Mouse (Mus musculus) CD4-positive, CD25-positive, alpha-beta regulatory T cell, adult 4 months (primary cell): ENCODE measurements around the gene Slc44a5. TPM values are rescaled to one million over a fixed set of nuclear protein-coding genes. Genes with fewer than 3 reads are reported as not detected.
"Not testable (repeated sequence)": the region's sequence is repeated elsewhere in the genome, so short reads cannot be mapped to it uniquely, and the experiment has no call there.

Experiments used
- ATAC-seq: one replicate; pipeline ENCODE4 v1.8.0; 2017
- polyA plus RNA-seq, 2 experiments: library from polyadenylated mRNA; unstranded; fragments of 100-300 nt; shearing (Covaris generic); gene quantifications; one replicate each; pipeline ENCODE4 v1.2.1; 2017

Gene Slc44a5
- polyA plus RNA-seq, 2 experiments from 2014 or later, result 0.24 TPM; not detected in 1

- no peak for ATAC-seq
Observed at GRCm38 (mm10) chr3:154110528-154110927, 137.3 kb downstream of the Slc44a5 start.

- no peak for ATAC-seq
Observed at GRCm38 (mm10) chr3:154111221-154111620, 138.0 kb downstream of the Slc44a5 start.

GRCm38 (mm10) chr3:154114991-154115390 lies 141.8 kb downstream of the Slc44a5 start:
- no peak for ATAC-seq

- no peak for ATAC-seq
Observed at GRCm38 (mm10) chr3:154115478-154115877, 142.2 kb downstream of the Slc44a5 start.

DNA sequence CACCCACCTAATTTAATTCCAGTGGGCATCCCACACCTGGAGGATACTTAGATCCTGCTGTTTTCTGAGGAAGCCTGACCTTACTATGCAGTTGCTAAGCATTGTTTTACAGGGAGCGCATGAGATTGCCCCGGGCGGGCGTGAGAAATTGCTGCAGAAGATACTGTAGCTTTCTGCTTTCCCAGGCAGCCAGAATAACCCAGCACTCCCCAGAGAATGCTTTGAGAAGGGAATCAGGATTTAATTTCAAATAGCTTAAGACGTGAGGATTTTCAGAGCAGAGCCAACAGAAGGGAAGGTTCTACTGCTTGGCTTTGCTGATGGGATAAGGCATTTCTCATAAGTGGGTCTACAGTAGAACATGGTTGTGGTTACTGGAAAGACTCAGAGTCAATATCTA lies 142.8 kb downstream of the Slc44a5 start:
- ATAC-seq, result no peak

GRCm38 (mm10) chr3:154118992-154119603 lies 145.9 kb downstream of the Slc44a5 start:
- no peak for ATAC-seq

DNA sequence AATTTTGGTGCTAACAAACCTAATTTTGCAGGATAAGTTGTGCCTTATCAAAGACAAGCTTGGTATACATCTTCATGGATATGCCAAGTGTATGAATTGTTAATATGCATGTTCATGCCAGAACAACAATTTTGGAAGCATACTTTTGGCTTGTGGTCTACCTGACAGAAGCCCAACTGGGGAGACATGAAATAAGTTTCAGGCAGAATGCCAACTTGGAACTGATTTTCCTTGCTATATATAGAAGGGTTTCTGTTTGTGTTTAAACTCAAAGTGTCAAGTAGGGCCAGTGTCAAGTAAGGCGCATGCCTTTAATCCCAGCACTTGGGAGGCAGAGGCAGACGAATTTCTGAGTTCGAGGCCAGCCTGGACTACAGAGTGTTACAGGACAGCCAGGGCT lies 149.3 kb downstream of the Slc44a5 start:
- ATAC-seq, result no peak

GRCm38 (mm10) chr3:154124890-154125575 lies 151.8 kb downstream of the Slc44a5 start:
- no peak for ATAC-seq

GRCm38 (mm10) chr3:154125768-154126376 lies 152.6 kb downstream of the Slc44a5 start:
- ATAC-seq, result no peak

DNA sequence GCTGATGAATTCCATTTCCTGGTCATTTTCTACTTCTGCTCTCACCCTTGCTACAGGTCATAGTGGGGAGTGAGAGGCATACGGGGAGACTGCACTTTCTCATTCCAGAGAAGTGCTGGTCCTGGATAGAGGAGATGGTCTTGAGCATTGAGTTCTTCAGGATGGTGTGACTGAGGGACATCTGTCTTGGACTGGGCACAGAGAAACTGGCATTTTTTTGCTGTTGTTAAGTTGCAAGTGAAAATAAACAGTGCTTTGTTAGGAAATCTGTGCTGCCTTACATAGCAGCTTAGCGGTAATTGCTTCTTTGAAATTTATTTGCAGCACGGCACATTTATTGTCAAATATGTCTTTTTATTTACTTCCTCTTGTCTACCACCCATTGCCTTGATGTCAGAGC lies 154.0 kb downstream of the Slc44a5 start:
- ATAC-seq, result no peak

DNA sequence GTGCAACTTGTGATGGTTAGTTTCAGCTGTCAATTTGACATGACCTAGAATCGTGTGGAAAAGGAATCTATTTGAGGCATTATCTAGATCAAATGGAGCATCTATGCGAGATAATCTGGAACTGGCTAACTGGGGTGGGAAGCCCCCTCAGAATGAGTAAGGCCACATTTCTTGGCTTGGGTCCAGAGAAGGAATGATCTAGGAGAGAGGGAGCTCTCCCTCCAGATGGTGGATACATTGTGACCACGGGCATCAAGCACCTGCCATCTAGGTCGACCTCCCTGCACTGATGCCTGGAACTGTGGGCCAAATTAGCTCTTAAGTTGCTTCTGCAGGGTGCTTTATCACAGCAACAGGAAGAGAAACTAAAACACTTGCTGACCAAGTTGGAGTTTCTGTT lies 155.8 kb downstream of the Slc44a5 start:
- no peak for ATAC-seq

DNA sequence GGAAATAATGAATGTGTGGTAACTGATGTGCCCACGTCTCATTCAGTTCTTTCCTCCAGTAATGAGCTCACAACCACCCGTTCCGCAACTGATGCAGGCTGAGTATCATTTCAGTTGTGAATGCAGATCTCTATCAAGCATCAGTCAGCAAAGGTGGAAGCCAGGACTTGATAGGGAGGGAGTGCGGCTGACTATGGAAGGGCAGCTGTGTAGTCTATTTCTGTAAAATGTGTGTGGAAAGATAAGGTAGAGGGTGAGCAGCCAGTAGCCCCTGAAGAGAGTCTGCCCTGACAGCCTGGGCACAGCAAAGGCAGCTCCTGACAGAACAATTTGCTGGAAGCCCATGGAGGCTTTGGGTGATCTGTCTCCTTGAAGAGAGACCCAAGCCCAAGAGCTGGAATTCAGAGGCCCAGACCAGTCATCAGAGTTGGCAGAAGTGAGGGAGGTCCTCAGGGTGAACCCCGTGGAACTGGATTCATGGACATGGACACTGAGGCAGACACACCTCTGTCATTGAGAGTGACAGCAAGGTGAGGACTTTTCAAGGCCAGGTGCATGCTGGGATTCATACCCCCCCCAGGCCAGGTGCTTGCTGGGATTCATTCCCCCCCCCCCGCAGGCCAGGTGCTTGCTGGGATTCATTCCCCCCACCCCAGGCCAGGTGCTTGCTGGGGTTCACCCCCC lies 157.3 kb downstream of the Slc44a5 start:
- ATAC-seq, result no peak

DNA sequence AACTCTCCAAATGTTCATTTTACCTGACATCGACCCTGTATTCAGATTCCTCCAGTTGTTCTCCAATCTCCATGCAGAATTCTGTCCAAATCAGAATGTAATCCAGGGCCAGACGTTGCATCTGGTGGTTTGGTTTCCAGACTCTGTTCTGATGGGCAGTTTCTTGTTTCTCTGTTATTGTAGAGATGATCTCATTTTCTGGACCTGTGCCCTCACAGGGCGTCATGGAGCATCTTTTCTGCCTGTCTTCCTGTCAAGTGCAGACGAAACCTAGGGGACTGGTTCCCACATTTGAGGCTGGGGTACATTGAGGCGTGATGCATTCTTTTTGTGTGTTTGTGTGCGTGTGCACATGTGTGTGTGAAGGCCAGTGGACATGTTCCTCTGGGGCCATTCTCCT lies 160.8 kb downstream of the Slc44a5 start:
- ATAC-seq, result no peak

- ATAC-seq, result no peak
Observed at GRCm38 (mm10) chr3:154134701-154135100, 161.5 kb downstream of the Slc44a5 start.

DNA sequence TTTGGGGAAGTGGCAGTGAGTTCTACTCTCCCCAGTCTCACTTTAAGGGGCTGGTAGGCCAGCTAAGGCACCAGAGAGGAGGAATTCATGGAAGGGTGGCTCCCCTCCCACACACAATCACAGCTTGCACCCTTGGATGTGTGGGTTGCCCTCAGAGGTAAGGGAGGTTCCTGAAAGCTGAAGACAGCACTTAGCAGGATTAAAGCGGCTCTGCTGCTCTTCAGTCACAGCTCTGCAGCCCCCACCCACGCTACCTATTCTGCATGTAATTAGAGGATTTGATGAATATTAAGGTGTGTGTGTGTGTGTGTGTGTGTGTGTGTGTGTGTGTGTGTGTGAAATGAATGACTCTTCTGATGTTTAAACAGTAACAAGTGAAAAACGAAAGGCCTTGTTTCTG lies 163.3 kb downstream of the Slc44a5 start:
- no peak for ATAC-seq

- ATAC-seq, result no peak
Observed at GRCm38 (mm10) chr3:154141346-154141745, 168.1 kb downstream of the Slc44a5 start.

DNA sequence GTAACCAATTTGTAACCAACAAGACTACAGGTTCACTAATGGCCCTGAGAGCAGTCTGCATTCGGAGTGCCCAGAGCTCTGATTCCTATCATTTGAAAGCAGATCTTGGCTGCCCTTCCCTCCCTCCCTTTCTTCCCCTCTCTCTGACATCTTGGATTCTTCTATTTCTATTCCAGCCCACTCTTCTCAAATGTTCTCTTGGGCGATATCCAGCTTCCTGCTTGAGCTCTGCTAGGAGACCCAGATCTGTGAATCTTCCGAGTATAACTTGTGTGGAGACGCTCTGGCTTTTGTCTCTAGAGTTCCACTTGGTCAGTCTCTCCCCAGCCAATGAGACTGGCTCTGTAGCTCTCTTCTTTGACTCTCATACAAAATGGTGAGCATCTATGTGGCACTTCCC lies 169.4 kb downstream of the Slc44a5 start:
- no peak for ATAC-seq

DNA sequence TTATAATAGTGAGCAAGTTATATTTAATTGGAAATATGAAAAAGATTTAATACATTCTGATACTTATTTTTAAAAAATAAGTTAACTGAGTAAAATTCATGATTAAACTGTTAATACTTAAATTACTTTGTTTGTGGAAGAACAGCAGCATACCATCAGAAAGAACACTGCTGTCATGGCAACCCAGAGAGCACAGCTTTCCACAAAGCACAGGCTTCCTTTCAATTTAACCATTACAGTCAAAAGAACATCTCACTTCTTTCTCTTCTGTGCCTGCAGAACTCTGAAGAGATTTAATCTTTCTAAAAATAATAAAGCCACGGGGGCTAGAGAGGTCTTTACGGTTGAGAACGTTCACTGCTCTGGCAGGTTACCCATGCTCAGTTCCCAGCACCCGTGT lies 172.5 kb downstream of the Slc44a5 start:
- ATAC-seq, result no peak

DNA sequence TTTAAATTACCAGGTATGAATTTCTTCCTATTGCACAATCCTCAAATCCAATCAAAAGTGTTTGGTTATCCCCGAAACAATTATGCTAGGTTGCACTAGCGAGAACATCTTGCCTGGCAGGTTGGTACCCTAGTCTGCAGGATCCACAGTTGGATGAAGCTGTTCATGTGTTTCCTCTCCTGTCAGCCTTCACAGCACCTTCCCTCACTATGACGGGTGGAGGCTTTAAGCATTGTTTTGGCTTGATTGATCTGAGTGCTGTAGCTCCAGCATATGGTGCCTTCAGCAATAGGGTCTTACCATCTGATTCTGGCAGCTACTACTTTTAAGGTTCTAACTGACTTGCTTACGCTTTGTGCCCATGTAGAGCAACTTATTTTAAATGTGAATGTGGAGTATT lies 176.5 kb downstream of the Slc44a5 start:
- ATAC-seq, result no peak

DNA sequence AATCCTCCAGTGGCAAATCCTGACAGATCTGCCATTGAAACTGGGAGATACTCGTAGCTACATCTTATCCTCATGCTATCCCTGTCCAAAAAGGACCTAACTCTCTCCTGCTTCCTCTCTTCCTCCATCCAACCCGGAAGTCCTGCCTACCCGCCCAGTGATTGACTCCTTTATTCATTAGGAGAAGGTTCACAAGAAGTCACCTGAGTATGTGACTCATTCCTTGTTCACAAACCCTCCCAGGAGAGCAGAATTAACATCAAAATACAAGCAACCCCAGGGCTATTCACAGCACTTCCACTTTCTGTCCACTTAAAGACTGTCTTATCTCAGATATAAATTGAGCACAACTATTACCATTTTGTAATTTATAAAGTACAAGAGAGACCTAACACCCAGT lies 180.3 kb downstream of the Slc44a5 start:
- not testable (repeated sequence) for ATAC-seq

DNA sequence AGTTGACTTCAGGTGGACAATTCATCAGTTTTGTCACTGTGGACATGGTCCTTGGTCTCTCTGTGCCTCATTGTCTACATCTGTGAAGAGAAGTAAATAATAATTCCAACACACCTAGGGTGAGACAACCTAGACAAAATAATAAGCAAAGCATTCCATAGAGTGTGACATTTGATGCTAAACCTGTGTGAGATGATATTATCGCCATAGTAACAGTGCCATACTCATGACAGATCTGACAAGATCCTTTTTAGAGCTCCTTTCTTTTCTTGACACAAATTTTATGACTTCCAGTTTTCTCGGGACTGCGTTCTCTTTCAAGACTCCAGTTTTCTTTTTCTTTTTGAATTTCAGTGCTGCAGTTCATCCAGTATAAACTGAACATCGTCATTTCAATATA lies 192.6 kb downstream of the Slc44a5 start:
- ATAC-seq, result no peak

DNA sequence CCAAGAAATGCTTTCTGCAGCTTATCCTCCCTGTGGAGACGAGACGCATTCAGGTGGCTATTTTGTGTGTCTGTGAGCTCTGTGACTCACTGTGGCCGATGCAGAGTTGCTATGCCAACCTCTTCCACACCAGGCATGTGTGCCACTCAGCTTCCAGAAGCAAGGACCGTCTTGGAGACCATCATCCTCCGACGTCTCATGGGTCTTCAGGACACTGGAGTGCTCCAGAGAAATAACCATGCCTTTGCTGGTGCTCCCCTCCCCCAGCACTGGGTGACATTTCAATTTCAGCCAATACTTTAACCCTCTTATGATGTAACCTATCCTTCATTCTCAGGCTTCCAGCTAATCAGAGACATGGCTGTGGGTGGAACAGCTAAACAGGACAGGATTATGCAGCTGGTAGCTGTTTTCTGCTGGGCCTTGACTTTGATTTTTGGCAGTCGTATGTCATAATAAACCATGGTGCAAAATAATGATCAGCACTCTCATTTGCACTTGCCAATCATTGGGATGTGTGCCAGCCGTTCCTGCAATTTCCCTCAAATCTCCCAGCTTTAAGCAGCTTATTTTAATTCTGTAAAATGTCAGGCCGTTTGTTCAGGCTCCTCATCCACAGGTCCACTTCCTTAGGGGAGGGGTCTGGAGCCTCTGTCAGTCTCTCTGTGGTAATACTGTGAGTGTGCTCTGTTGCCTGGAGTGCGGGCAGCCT lies 198.8 kb downstream of the Slc44a5 start:
- ATAC-seq, result no peak

GRCm38 (mm10) chr3:154172593-154172965 lies 199.3 kb downstream of the Slc44a5 start:
- ATAC-seq, result no peak
